Mouse (Mus musculus) forebrain, embryonic 12.5 days (tissue): ENCODE measurements around the gene Tada2b. TPM values are rescaled to one million over a fixed set of nuclear protein-coding genes. Genes with fewer than 3 reads are reported as not detected.

Experiments used
- ATAC-seq: fragments of 200-750 bp; cut with Nextera tagmentation; 2 replicates; pipeline ENCODE4 v1.8.0; 2017; ENCODE audit warnings: moderate TSS enrichment; ENCODE audit not compliant: low FRiP score
- H3K27ac ChIP-seq: fragments of 300-500 bp; sonication (generic); 2 replicates; pipeline ENCODE4 v1.5.1; 2016; ENCODE audit warnings: mild to moderate bottlenecking
- H3K27me3 ChIP-seq: fragments of 300-500 bp; sonication (generic); 2 replicates; pipeline ENCODE4 v1.6.1; 2016; ENCODE audit warnings: mild to moderate bottlenecking
- H3K36me3 ChIP-seq: fragments of 300-500 bp; sonication (generic); replicated peaks from 2 replicates; pipeline ENCODE4 v1.6.1; 2016; ENCODE audit warnings: mild to moderate bottlenecking
- H3K4me1 ChIP-seq: fragments of 300-500 bp; sonication (generic); 2 replicates; pipeline ENCODE4 v1.6.1; 2016
- H3K4me2 ChIP-seq: fragments of 300-500 bp; sonication (generic); 2 replicates; pipeline ENCODE4 v1.6.1; 2016; ENCODE audit warnings: mild to moderate bottlenecking, moderate library complexity
- H3K4me3 ChIP-seq: fragments of 300-500 bp; sonication (generic); replicated peaks from 2 replicates; pipeline ENCODE4 v1.5.1; 2016; ENCODE audit warnings: mild to moderate bottlenecking
- H3K9ac ChIP-seq: fragments of 300-500 bp; sonication (generic); 2 replicates; pipeline ENCODE4 v1.6.1; 2016; ENCODE audit warnings: mild to moderate bottlenecking
- H3K9me3 ChIP-seq: fragments of 300-500 bp; sonication (generic); 2 replicates; pipeline ENCODE4 v1.6.1; 2016
- WGBS: fragments of 180-500 bp; shearing (Covaris S2); methylation state at CpG from one replicate; pipeline ENCODE4 v1.1.7; 2016; 5-methylcytosine and 5-hydroxymethylcytosine counted together
- polyA plus RNA-seq: library from polyadenylated mRNA; unstranded; fragments of >200 nt; fragmentation: Nextera tagmentation; extraction: Ambion mirVana; gene quantifications from 2 replicates; pipeline ENCODE4 v1.2.1, GENCODE M21; 2016

Tada2b gene
- 3.0 and 3.2 TPM in 2 replicates for polyA plus RNA-seq

GRCm38 (mm10) chr5:36484171-36484990, at the start of gene Tada2b, which contains the start of gene Ccdc96:
Gene Tada2b, minus strand, starts transcription at chr5:36484285.
Gene Ccdc96, plus strand, starts transcription at chr5:36484588.
- H3K4me2 ChIP-seq = peak within 1 kb of the TSS; percentile 96
- no peaks in the 10 kb centered on the region for H3K9me3 ChIP-seq
- peaks cover 13% of the 10 kb centered on the region; the same call in 1 of the 2 replicates for H3K27me3 ChIP-seq
- ATAC-seq = peak; percentile 99
- peak within 1 kb of the TSS; percentile 91 for H3K9ac ChIP-seq
- H3K4me3 ChIP-seq = peak within 1 kb of the TSS; percentile 93
- under 1% methylated on average over 86 of the region's 97 CpGs for WGBS
- peaks cover 40% of the 10 kb centered on the region for H3K4me1 ChIP-seq
- H3K36me3 ChIP-seq = peaks cover 12% of the 10 kb centered on the region; the same call in 1 of the 2 replicates
- peak within 1 kb of the TSS; percentile 85 for H3K27ac ChIP-seq

DNA sequence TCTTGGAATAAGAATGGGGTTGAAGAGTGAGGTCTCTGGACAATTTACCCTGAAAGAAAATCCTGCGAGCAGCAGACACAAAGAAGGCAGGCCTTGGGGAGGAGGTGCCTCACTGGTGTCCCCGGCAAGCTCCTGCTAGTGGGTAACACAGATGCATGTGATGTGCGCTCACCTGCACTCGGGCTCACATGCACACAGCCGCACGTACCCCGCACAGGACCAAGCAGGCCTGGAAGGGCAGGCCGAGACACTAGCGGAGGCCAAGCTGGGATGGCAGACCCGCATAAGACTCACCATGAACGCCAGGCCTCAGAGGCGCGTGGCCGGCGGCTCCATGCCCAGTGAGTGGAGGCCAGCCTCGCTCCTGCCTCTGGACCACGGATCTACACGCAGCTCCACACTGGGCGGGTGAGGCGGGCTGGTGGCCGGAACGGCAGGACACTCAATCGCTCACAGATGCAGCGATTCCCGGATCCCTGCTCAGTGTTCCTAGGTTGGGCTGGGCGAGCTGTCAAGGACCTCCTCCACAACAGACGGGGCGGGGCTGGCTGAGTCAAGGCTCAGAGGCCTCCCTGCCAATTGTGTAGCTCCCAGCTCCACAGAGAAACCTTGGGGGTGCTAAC, 46.2 kb upstream of the Tada2b start:
- peak; percentile 98 for ATAC-seq
- peaks cover 21% of the 10 kb centered on the region for H3K4me1 ChIP-seq
- WGBS = under 1% methylated on average over 28 of the region's 28 CpGs
- H3K9ac ChIP-seq = peak overlapping the region; percentile 88
- no peaks in the 10 kb centered on the region; the same call in 1 of the 2 replicates for H3K36me3 ChIP-seq
- H3K27ac ChIP-seq = peak overlapping the region; percentile 78
- peak overlapping the region; percentile 82 for H3K4me2 ChIP-seq
- H3K4me3 ChIP-seq = peak overlapping the region; percentile 82
- no peaks in the 10 kb centered on the region for H3K9me3 ChIP-seq
- no peaks in the 10 kb centered on the region for H3K27me3 ChIP-seq

DNA sequence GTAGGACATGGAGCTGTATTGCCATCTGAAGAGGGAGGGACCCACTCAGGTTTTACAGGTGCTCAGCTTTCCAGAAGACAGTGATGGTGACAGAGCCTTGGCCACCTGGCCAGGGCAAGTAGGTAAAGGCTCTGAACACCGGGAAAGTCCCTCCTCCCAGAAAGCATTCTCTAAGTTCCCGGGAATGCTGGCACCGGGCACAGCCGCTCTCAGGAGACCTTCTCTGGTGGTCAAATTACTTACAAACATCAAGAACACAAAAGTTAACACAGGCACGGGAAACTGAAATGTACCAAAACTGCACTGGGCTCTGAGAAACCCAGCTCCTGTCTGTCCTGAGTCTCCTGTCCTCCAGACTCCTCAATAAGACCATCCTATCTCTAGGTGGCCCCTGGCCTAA, 45.6 kb upstream of the Tada2b start:
- Histone ChIP-seq H3K9ac (peak overlapping the region; percentile 88), H3K27me3 (no peaks in the 10 kb centered on the region), H3K4me1 (peaks cover 21% of the 10 kb centered on the region), H3K4me2 (peak overlapping the region; percentile 82), H3K27ac (peak overlapping the region; percentile 78), H3K9me3 (no peaks in the 10 kb centered on the region), H3K36me3 (no peaks in the 10 kb centered on the region; the same call in 1 of the 2 replicates), H3K4me3 (peak overlapping the region; percentile 82)
- WGBS = 11% methylated on average over 5 of the region's 5 CpGs
- 0 out of 2 replicates have a peak, but pooled peaks have one; percentile 21 for ATAC-seq

DNA sequence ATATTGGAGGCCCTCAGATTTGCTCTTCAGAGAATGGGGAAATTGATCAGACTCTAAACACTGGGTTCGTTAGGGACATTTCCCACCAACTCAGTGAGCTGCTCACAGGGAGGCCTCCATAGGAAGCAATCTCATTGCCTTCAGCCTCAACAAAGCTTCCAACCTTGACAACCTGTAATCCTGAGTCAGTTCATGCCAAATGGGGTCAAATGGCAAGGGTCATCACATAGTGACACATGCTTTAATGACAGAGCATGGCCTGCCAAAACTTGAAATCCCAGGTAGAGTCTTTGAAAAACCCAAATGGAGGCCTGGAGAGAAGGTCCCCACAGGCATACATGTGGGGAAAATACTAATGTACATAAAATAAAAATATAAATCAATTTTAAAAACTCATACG, 42.8 kb upstream of the Tada2b start:
- Histone ChIP-seq H3K27me3 (no peaks in the 10 kb centered on the region), H3K4me2 (no peak overlapping the region), H3K9ac (no peak overlapping the region), H3K36me3 (peaks cover 24% of the 10 kb centered on the region), H3K9me3 (no peaks in the 10 kb centered on the region), H3K4me3 (no peak overlapping the region), H3K27ac (no peak overlapping the region), H3K4me1 (peaks cover 21% of the 10 kb centered on the region)
- ATAC-seq = no peak
- WGBS = 76% methylated on average over 2 of the region's 2 CpGs

DNA sequence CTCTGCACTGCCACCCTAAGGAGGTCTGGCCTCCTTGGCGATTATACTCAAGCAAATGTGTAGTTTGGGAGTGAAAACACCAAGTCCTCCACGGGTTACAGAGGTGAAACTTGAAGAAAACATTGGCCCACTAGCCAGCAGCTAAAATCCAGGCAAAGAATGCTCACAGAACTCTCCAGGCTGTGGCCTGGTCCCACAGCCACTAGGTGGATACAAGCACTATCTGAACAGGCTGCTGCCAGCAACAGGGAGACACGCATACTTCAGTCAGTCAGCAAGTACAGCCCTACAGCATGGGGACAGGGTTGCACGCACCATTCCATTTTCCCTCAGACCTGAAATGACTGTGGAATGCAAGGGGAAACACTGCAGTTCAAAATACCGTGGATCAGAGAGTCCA, 42.2 kb upstream of the Tada2b start:
- no peak for ATAC-seq
- no peak overlapping the region for H3K9ac ChIP-seq
- H3K4me1 ChIP-seq = peaks cover 21% of the 10 kb centered on the region
- H3K4me2 ChIP-seq = no peak overlapping the region
- H3K27ac ChIP-seq = no peak overlapping the region
- H3K36me3 ChIP-seq = peaks cover 30% of the 10 kb centered on the region
- no peaks in the 10 kb centered on the region for H3K27me3 ChIP-seq
- no peak overlapping the region for H3K4me3 ChIP-seq
- no peaks in the 10 kb centered on the region for H3K9me3 ChIP-seq
- 86% methylated on average over 5 of the region's 5 CpGs for WGBS

GRCm38 (mm10) chr5:36525216-36525615, 41.1 kb upstream of the Tada2b start:
- WGBS = 63% methylated on average over 2 of the region's 2 CpGs
- Histone ChIP-seq H3K27me3 (no peaks in the 10 kb centered on the region), H3K4me3 (no peak overlapping the region), H3K9me3 (no peaks in the 10 kb centered on the region), H3K9ac (no peak overlapping the region), H3K36me3 (peaks cover 40% of the 10 kb centered on the region), H3K4me1 (peaks cover 21% of the 10 kb centered on the region), H3K27ac (no peak overlapping the region), H3K4me2 (no peak overlapping the region)
- ATAC-seq = no peak

DNA sequence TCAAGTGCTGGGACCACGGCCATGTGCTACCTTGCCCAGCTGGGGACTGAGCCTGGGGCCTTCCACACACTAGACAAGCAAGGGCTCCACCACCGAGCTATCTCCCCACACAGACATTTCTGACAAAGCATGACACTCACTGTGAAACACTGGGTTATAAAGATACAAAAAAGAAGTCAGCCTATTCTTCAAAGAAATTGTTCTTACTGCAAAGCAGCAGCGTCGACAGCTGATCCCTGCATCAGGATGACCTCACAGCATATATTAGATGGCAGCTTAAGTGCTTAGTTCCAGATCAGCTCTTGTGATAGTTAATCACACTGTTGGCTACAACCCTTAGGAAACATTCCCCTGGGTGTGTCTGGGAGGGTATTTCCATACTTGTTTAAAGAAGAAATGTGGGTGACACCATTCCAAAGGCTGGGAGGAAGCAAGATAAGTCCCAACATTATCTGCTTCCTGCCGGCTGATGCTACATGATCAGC, 39.2 kb upstream of the Tada2b start:
- no peaks in the 10 kb centered on the region for H3K9me3 ChIP-seq
- H3K27ac ChIP-seq = no peak overlapping the region
- H3K27me3 ChIP-seq = no peaks in the 10 kb centered on the region
- ATAC-seq = no peak
- H3K36me3 ChIP-seq = peaks cover 60% of the 10 kb centered on the region
- H3K9ac ChIP-seq = no peak overlapping the region
- H3K4me1 ChIP-seq = peaks cover 4% of the 10 kb centered on the region
- no peak overlapping the region for H3K4me3 ChIP-seq
- H3K4me2 ChIP-seq = no peak overlapping the region
- WGBS = 89% methylated on average over 5 of the region's 5 CpGs

- Histone ChIP-seq H3K9me3 (no peaks in the 10 kb centered on the region), H3K27me3 (no peaks in the 10 kb centered on the region), H3K36me3 (peaks cover 64% of the 10 kb centered on the region), H3K9ac (no peak overlapping the region), H3K4me1 (no peaks in the 10 kb centered on the region; the same call in 1 of the 2 replicates), H3K4me2 (no peak overlapping the region), H3K27ac (no peak overlapping the region), H3K4me3 (no peak overlapping the region)
- no peak for ATAC-seq
- WGBS = 86% methylated on average over 2 of the region's 2 CpGs
Measured at GRCm38 (mm10) chr5:36522782-36523181, 38.7 kb upstream of the Tada2b start.

GRCm38 (mm10) chr5:36519751-36520150, 35.7 kb upstream of the Tada2b start:
- H3K9me3 ChIP-seq = no peaks in the 10 kb centered on the region
- H3K27me3 ChIP-seq = no peaks in the 10 kb centered on the region
- peaks cover 93% of the 10 kb centered on the region for H3K36me3 ChIP-seq
- no peak for ATAC-seq
- H3K4me1 ChIP-seq = no peaks in the 10 kb centered on the region
- 79% methylated on average over 3 of the region's 3 CpGs for WGBS
- H3K4me3 ChIP-seq = no peak overlapping the region
- no peak overlapping the region for H3K4me2 ChIP-seq
- H3K27ac ChIP-seq = no peak overlapping the region
- H3K9ac ChIP-seq = no peak overlapping the region

GRCm38 (mm10) chr5:36517596-36517995, 33.5 kb upstream of the Tada2b start:
- Histone ChIP-seq H3K36me3 (peaks cover 90% of the 10 kb centered on the region), H3K4me1 (no peaks in the 10 kb centered on the region), H3K27me3 (no peaks in the 10 kb centered on the region), H3K9ac (no peak overlapping the region; the same call in 1 of the 2 replicates), H3K4me3 (no peak overlapping the region), H3K9me3 (no peaks in the 10 kb centered on the region), H3K27ac (no peak overlapping the region), H3K4me2 (no peak overlapping the region)
- WGBS = 92% methylated on average over 3 of the region's 3 CpGs
- no peak for ATAC-seq

GRCm38 (mm10) chr5:36515558-36515957, 31.5 kb upstream of the Tada2b start:
- no peak overlapping the region for H3K4me2 ChIP-seq
- H3K9me3 ChIP-seq = no peaks in the 10 kb centered on the region
- H3K4me1 ChIP-seq = no peaks in the 10 kb centered on the region
- WGBS = 88% methylated on average over 5 of the region's 5 CpGs
- no peak overlapping the region for H3K27ac ChIP-seq
- H3K27me3 ChIP-seq = no peaks in the 10 kb centered on the region
- no peak overlapping the region for H3K9ac ChIP-seq
- peaks cover 92% of the 10 kb centered on the region for H3K36me3 ChIP-seq
- no peak for ATAC-seq
- no peak overlapping the region for H3K4me3 ChIP-seq

DNA sequence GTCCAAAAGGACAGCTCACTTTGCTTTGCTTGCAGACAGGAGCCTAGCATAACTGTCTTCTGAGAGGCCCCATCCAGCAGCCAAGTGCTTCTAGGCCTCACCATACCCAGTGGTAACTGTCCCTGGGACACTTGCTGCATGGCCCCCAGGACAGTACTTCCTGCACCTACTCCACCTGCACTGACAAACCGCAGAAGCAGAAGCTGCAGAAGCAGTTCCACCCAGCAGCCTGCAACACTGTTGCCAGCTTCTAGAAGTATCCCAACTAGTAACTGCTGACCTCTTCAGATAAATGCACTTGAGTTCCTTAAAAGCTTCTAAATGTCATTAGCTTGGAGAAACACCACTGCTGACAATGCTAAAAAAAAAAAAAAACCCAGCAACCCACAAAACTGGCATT, 31.0 kb upstream of the Tada2b start:
- no peak overlapping the region for H3K9ac ChIP-seq
- no peak for ATAC-seq
- H3K27me3 ChIP-seq = no peaks in the 10 kb centered on the region
- peaks cover 92% of the 10 kb centered on the region for H3K36me3 ChIP-seq
- H3K4me3 ChIP-seq = no peak overlapping the region
- no peaks in the 10 kb centered on the region for H3K4me1 ChIP-seq
- H3K27ac ChIP-seq = no peak overlapping the region
- 92% methylated on average over 1 of the region's 1 CpGs for WGBS
- H3K9me3 ChIP-seq = no peaks in the 10 kb centered on the region
- no peak overlapping the region for H3K4me2 ChIP-seq
